Mouse (Mus musculus): ENCODE results near the gene Lrrc58. TPM values are rescaled to one million over a fixed set of nuclear protein-coding genes. Genes with fewer than 3 reads are reported as not detected.
A peak's percentile ranks its signal among the peaks of the same experiment; 100 is the strongest.

Lrrc58 gene
- polyA plus RNA-seq, 1 experiment = 32.8 TPM

DNA sequence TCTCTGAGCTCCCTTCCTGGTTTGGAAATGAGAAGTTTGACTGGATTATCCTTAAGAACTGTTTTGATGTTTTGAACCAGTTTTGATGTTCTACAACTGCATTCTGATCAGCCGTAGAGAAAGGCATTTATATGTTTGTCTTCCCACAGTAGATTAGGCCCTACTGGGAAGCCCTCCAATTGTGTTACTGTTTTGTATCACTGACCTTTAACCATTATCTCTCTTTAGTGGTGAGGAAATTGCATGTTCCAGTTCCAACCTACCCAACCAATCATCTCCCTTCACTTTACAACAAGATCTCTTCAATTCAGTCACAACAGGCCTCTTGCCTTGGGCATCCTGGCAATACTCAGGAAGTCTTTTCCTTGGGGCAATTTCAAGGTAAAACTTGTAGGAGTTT lies 42.9 kb downstream of the Lrrc58 start:
- TF ChIP-seq POLR2A (IDR thresholded peaks at IDR 0.05; ENCODE audit: borderline replicate concordance, insufficient read depth, low read length) (no peak), CTCF (IDR thresholded peaks at IDR 0.05; ENCODE audit: borderline replicate concordance, insufficient read depth, low read depth, low read length) (no peak)
- H3K27me3 ChIP-seq (ENCODE audit: control insufficient read depth, insufficient read depth, low read length) = no peaks in the 10 kb centered on the region; the same call in 1 of the 2 replicates
- DNase-seq = no peak
- WGBS = 89% methylated on average over 1 of the region's 1 CpGs
- H3K4me1 ChIP-seq (ENCODE audit: control insufficient read depth, insufficient read depth, low read length) = no peaks in the 10 kb centered on the region
- no peak overlapping the region for H3K4me3 ChIP-seq (replicated peaks; ENCODE audit: insufficient read depth, low read depth, low read length)
- no peak overlapping the region for H3K27ac ChIP-seq (ENCODE audit: insufficient read depth, low read length)

DNA sequence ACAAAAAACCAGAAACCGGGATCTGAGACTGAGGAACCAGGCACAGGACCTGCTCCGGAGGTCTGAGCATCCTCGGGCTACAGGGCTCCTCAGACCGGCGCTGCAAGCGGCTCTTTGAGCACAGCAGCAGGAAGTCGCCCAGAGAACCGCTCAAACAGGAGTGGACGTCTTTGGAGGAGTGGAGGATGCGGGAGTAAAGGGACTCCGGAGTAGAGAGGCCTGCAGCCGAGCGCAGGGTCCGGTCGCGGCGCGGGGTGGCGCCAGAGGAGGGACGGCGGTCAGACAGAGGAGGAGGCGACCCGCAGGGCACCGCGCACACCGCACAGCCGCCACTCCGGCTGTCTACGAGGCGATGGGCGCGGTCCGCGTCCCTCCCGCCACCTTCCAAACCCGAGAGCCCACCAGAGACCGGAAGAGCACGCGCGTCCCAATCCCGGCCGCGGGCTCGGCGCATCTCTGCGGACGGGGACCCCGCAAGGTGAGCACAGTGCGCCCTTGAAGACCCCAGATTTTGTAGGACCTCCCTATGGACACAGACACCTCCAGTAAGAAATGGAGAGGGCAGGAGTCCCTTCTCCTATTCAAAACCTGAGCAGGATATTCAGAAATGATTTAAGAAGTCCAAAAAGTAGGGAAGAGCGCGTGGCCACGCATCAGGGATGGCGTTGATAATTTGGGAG lies 48.1 kb downstream of the Lrrc58 start, which contains the start of gene Gpr156:
Gene Gpr156 (plus strand): TSS at position 359 of the 680 bp plus-strand sequence.
- Histone ChIP-seq H3K27ac (ENCODE audit: insufficient read depth, low read length) (no peak within 1 kb of the TSS), H3K4me3 (replicated peaks; ENCODE audit: insufficient read depth, low read depth, low read length) (peak within 1 kb of the TSS; percentile 47), H3K27me3 (ENCODE audit: control insufficient read depth, insufficient read depth, low read length) (no peaks in the 10 kb centered on the region; the same call in 1 of the 2 replicates), H3K4me1 (ENCODE audit: control insufficient read depth, insufficient read depth, low read length) (no peaks in the 10 kb centered on the region)
- TF ChIP-seq CTCF (IDR thresholded peaks at IDR 0.05; ENCODE audit: borderline replicate concordance, insufficient read depth, low read depth, low read length) = peak; percentile 42; the same call in 1 of the 2 replicates
- no peak for TF ChIP-seq POLR2A (IDR thresholded peaks at IDR 0.05; ENCODE audit: borderline replicate concordance, insufficient read depth, low read length)
- DNase-seq = peak; percentile 34 to 55
- WGBS = 4% methylated on average over 53 of the region's 53 CpGs

- 40% methylated on average over 7 of the region's 7 CpGs for WGBS
- TF ChIP-seq CTCF (IDR thresholded peaks at IDR 0.05; ENCODE audit: borderline replicate concordance, insufficient read depth, low read depth, low read length) (no peak), POLR2A (IDR thresholded peaks at IDR 0.05; ENCODE audit: borderline replicate concordance, insufficient read depth, low read length) (no peak)
Measured at GRCm38 (mm10) chr16:37916818-37917201, 48.6 kb downstream of the Lrrc58 start.

GRCm38 (mm10) chr16:37919000-37919399 lies 50.8 kb downstream of the Lrrc58 start:
- TF ChIP-seq CTCF (IDR thresholded peaks at IDR 0.05; ENCODE audit: borderline replicate concordance, insufficient read depth, low read depth, low read length) (no peak), POLR2A (IDR thresholded peaks at IDR 0.05; ENCODE audit: borderline replicate concordance, insufficient read depth, low read length) (no peak)
- WGBS = 89% methylated on average over 6 of the region's 6 CpGs
- DNase-seq = no peak
- Histone ChIP-seq H3K4me1 (ENCODE audit: control insufficient read depth, insufficient read depth, low read length) (no peaks in the 10 kb centered on the region), H3K4me3 (replicated peaks; ENCODE audit: insufficient read depth, low read depth, low read length) (no peak overlapping the region), H3K27ac (ENCODE audit: insufficient read depth, low read length) (no peak overlapping the region), H3K27me3 (ENCODE audit: control insufficient read depth, insufficient read depth, low read length) (no peaks in the 10 kb centered on the region; the same call in 1 of the 2 replicates)

More at GRCm38 (mm10) chr16:37916818-37917201, 48.6 kb downstream of the Lrrc58 start:
- Histone ChIP-seq H3K27ac (ENCODE audit: insufficient read depth, low read length) (no peak overlapping the region), H3K4me1 (ENCODE audit: control insufficient read depth, insufficient read depth, low read length) (no peaks in the 10 kb centered on the region), H3K27me3 (ENCODE audit: control insufficient read depth, insufficient read depth, low read length) (no peaks in the 10 kb centered on the region; the same call in 1 of the 2 replicates), H3K4me3 (replicated peaks; ENCODE audit: insufficient read depth, low read depth, low read length) (no peak overlapping the region)
- no peak for DNase-seq

- 58% methylated on average over 8 of the region's 8 CpGs for WGBS
- no peak for TF ChIP-seq CTCF (IDR thresholded peaks at IDR 0.05; ENCODE audit: borderline replicate concordance, insufficient read depth, low read depth, low read length)
- TF ChIP-seq POLR2A (IDR thresholded peaks at IDR 0.05; ENCODE audit: borderline replicate concordance, insufficient read depth, low read length) = no peak
- H3K27me3 ChIP-seq (ENCODE audit: control insufficient read depth, insufficient read depth, low read length) = no peaks in the 10 kb centered on the region; the same call in 1 of the 2 replicates
- H3K4me3 ChIP-seq (replicated peaks; ENCODE audit: insufficient read depth, low read depth, low read length) = no peak overlapping the region
- no peak for DNase-seq
- H3K4me1 ChIP-seq (ENCODE audit: control insufficient read depth, insufficient read depth, low read length) = no peaks in the 10 kb centered on the region
- H3K27ac ChIP-seq (ENCODE audit: insufficient read depth, low read length) = no peak overlapping the region
Measured at GRCm38 (mm10) chr16:37920842-37921409, 52.7 kb downstream of the Lrrc58 start.

DNA sequence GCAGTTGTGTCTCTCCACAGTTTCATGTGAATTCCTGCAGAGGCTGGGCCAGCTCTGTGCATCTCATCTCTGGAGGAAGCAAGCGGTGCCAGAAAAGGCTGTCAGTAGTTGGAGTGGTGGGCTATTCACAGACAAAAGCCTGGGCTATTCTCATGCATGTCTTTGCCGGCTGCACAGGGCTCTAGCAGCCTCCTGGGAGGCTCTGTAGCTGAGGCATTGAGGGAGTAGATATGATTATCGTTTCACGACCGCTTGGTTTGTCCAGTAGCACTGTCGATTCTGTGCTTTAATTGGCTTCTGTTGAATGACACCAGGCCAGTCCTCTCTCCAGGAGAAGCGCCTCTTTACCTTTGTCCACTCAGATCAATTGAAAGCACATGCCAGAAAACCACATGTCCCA lies 57.9 kb downstream of the Lrrc58 start:
- no peak for TF ChIP-seq CTCF (IDR thresholded peaks at IDR 0.05; ENCODE audit: borderline replicate concordance, insufficient read depth, low read depth, low read length)
- no peak for TF ChIP-seq POLR2A (IDR thresholded peaks at IDR 0.05; ENCODE audit: borderline replicate concordance, insufficient read depth, low read length)
- Histone ChIP-seq H3K27ac (ENCODE audit: insufficient read depth, low read length) (no peak overlapping the region), H3K4me1 (ENCODE audit: control insufficient read depth, insufficient read depth, low read length) (no peaks in the 10 kb centered on the region), H3K4me3 (replicated peaks; ENCODE audit: insufficient read depth, low read depth, low read length) (no peak overlapping the region), H3K27me3 (ENCODE audit: control insufficient read depth, insufficient read depth, low read length) (no peaks in the 10 kb centered on the region)
- DNase-seq = no peak
- 24% methylated on average over 7 of the region's 7 CpGs for WGBS

GRCm38 (mm10) chr16:37927117-37927516 lies 58.9 kb downstream of the Lrrc58 start:
- H3K4me3 ChIP-seq (replicated peaks; ENCODE audit: insufficient read depth, low read depth, low read length) = no peak overlapping the region
- 35% methylated on average over 4 of the region's 4 CpGs for WGBS
- no peak overlapping the region for H3K27ac ChIP-seq (ENCODE audit: insufficient read depth, low read length)
- DNase-seq = no peak
- TF ChIP-seq POLR2A (IDR thresholded peaks at IDR 0.05; ENCODE audit: borderline replicate concordance, insufficient read depth, low read length) (no peak), CTCF (IDR thresholded peaks at IDR 0.05; ENCODE audit: borderline replicate concordance, insufficient read depth, low read depth, low read length) (no peak)
- H3K4me1 ChIP-seq (ENCODE audit: control insufficient read depth, insufficient read depth, low read length) = no peaks in the 10 kb centered on the region
- H3K27me3 ChIP-seq (ENCODE audit: control insufficient read depth, insufficient read depth, low read length) = no peaks in the 10 kb centered on the region

- TF ChIP-seq POLR2A (IDR thresholded peaks at IDR 0.05; ENCODE audit: borderline replicate concordance, insufficient read depth, low read length) = no peak
- TF ChIP-seq CTCF (IDR thresholded peaks at IDR 0.05; ENCODE audit: borderline replicate concordance, insufficient read depth, low read depth, low read length) = no peak
- H3K27me3 ChIP-seq (ENCODE audit: control insufficient read depth, insufficient read depth, low read length) = no peaks in the 10 kb centered on the region
- no peak overlapping the region for H3K27ac ChIP-seq (ENCODE audit: insufficient read depth, low read length)
- no peak for DNase-seq
- no peak overlapping the region for H3K4me3 ChIP-seq (replicated peaks; ENCODE audit: insufficient read depth, low read depth, low read length)
- 62% methylated on average over 2 of the region's 2 CpGs for WGBS
- H3K4me1 ChIP-seq (ENCODE audit: control insufficient read depth, insufficient read depth, low read length) = no peaks in the 10 kb centered on the region
Measured at GRCm38 (mm10) chr16:37929006-37929405, 60.8 kb downstream of the Lrrc58 start.
